Mouse (Mus musculus): ENCODE data around the gene Cyp27b1.
A peak's percentile ranks its signal among the peaks of the same experiment; 100 is the strongest.
"Not testable (repeated sequence)": the region's sequence is repeated elsewhere in the genome, so short reads cannot be mapped to it uniquely, and the experiment has no call there.

Gene Cyp27b1

DNA sequence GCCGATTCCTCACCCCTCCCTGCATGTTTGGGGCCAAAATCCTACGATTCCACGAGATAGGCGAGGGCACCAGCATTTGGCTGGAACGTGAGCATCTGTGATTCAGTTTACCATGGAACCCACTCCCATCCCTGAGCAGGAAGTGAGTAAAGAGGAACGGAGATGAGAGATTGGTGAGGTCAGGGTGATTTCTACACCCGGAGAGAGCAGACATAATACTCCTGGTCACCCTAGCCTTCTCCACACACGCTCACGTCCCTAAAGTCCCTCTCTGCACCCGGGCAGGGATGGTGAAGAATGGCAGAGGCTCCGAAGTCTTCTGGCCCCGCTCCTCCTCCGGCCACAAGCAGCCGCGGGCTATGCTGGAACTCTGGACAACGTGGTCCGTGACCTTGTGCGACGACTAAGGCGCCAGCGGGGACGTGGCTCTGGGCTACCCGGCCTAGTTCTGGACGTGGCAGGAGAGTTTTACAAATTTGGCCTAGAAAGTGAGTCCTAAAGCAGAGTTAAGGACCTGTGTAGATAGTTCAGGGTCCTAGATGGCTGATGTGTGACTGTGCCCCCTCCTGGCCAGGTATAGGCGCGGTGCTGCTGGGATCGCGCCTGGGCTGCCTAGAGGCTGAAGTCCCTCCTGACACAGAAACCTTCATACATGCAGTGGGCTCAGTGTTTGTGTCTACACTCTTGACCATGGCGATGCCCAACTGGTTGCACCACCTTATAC is 1.5 kb downstream of the Cyp27b1 start:
- DNase-seq (ENCODE audit: low read depth, low spot score): no peak

GRCm38 (mm10) chr10:127050119-127050474 is 2.0 kb downstream of the Cyp27b1 start:
- DNase-seq (ENCODE audit: low read depth, low spot score): no peak

DNA sequence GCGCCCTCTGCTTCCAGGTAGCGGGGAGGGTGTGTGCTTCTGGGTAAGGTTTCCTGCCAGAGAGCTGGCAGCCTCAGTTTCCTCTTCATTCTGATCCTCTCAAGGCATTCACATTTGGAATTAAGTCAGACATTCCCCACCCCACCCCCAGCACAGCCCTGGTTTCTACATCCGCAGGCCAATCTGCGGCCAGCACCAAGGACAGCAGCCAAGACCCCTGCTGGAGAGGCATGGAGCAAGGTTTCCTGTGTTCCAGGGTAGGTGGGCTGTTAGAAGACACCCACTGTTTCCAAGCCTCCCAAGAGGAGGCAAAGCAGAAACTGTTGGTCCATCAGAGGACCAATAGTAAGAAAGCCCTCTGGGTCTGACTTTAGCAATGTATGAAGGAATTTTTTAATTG is 6.6 kb downstream of the Cyp27b1 start:
- DNase-seq (ENCODE audit: low read depth, low spot score): no peak

- no peak for DNase-seq (ENCODE audit: low read depth, low spot score)
These were observed 7.4 kb downstream of the Cyp27b1 start for GRCm38 (mm10) chr10:127055406-127055805.

- no peak for DNase-seq (ENCODE audit: low read depth, low spot score)
These were observed 8.4 kb downstream of the Cyp27b1 start for GRCm38 (mm10) chr10:127056490-127056889.

GRCm38 (mm10) chr10:127058161-127058560 is 10.1 kb downstream of the Cyp27b1 start:
- DNase-seq (ENCODE audit: low read depth, low spot score): peak; percentile 49

DNA sequence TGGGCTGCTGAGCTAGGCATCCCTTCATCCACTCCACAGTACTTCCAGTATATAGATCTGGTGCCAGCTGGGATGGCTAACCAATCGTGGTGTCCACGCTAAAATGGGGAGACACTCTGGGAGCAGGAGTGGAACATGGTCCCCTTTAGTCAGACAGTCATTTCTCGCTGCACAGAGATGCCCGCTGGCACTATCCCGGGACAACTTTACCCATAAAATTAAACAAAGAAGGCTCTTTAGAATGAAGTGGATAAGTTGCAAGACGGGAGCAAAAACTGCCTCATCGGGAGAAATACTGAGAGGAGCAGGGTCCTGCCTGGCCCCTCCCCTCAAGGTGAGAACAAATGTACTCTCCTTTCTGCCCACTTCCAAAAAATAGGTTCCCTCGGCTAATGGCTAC is 10.7 kb downstream of the Cyp27b1 start:
- no peak for DNase-seq (ENCODE audit: low read depth, low spot score)

GRCm38 (mm10) chr10:127059174-127059967 is 11.3 kb downstream of the Cyp27b1 start:
- DNase-seq (ENCODE audit: low read depth, low spot score): no peak

DNA sequence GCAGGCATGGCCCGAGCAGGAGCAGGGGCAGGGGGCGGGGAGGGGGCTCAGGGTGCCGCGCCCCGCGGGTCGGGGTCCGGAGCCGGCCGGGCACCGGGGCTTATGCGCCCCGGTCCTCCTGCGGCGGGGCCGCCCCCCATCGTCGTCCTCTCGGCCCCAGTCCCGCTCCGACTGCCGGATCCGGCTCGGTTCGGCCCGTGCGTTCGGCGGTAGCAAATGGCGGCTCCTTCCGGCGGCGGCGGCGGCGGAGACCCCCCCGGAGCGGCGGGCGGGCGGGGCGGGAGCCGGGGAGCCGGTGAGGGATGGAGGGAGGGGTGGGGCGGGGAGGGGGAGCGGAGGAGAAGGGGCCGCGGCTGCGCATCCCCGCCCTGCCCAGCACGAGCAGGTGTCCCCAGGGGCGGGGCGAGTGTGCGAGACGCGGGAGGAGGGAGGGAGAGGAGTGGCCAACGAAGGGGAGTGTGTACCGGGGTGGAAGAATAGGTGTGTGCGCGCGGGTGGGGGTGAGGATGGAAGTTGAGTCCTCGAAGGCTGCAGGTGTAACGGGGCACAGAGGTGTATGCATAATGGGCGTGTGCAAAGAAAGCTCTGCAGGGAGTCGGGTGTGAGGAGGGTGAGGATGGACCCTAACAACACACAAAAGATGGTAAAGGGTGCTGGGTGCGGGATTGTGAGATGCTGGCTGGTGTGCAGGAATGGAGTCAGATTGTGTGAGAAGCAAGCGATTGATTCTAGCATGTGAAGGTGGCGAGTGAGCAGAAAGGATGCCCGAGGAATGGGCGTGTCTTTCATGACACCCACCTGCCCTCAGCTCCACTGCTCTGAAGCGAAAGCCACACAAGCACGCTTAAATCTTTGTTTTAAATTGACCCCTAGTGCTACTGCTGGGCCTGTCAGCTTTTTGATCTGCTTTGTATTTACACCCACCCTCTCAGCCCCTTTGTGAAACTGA is 12.2 kb downstream of the Cyp27b1 start, which contains the start of gene March9:
TSS of gene March9 (minus strand) at position 217 of the 949 bp plus-strand sequence.
- no peak for DNase-seq (ENCODE audit: low read depth, low spot score)

GRCm38 (mm10) chr10:127061085-127061484 is 13.0 kb downstream of the Cyp27b1 start:
- no peak for DNase-seq (ENCODE audit: low read depth, low spot score)

DNA sequence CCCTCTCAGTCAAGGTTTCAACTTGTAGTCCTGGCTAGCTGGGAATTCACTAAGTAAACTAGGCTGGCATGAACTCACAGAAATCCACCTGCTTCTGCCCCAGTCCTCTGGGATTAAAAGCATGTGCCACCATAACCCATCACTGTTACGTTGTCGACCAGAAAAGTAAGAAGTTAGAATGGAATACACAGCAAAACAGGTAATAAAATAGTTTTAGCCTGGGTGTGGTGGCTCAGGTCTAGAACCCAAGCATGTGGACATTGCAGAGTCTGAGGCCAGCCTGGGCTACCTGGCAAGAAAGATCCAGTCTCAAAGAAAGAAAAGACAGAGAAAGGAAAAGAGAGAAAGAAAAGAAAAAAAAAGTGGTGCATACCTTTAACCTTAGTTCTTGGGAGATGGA is 13.5 kb downstream of the Cyp27b1 start:
- DNase-seq (ENCODE audit: low read depth, low spot score): no peak

DNA sequence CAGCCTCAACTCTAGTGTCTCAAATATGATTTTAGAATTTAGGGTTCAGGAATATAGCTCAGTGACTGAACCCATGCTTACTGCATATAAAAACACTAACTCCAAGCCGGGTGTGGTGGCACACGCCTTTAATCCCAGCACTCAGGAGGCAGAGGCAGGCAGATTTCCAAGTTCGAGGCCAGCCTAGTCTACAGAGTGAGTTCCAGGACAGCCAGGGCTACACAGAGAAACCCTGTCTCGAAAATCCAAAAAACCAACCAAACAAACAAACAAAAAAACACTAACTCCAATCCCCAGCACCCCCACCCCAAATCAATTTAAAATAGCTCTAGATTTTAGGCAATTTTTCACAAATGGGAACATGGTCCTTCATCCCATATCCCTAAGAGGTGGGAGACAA is 14.1 kb downstream of the Cyp27b1 start:
- DNase-seq (ENCODE audit: low read depth, low spot score): not testable (repeated sequence)

- DNase-seq (ENCODE audit: low read depth, low spot score): peak; percentile 69
These were observed 14.5 kb downstream of the Cyp27b1 start for GRCm38 (mm10) chr10:127062503-127062902.

GRCm38 (mm10) chr10:127063239-127063872 is 15.3 kb downstream of the Cyp27b1 start, which contains the start of gene Cdk4:
Gene Cdk4, plus strand, starts transcription at chr10:127063534.
- peak; percentile 97 for DNase-seq (ENCODE audit: low read depth, low spot score)

GRCm38 (mm10) chr10:127063913-127064870 is 16.1 kb downstream of the Cyp27b1 start:
- peak; percentile 45 for DNase-seq (ENCODE audit: low read depth, low spot score)

GRCm38 (mm10) chr10:127065981-127066380 is 17.9 kb downstream of the Cyp27b1 start:
- no peak for DNase-seq (ENCODE audit: low read depth, low spot score)

GRCm38 (mm10) chr10:127066519-127067018 is 18.5 kb downstream of the Cyp27b1 start:
- no peak for DNase-seq (ENCODE audit: low read depth, low spot score)

- DNase-seq (ENCODE audit: low read depth, low spot score): peak; percentile 45
These were observed 20.4 kb downstream of the Cyp27b1 start for GRCm38 (mm10) chr10:127068360-127069038.

Measured in 3T3-L1 (cell line).